Mouse (Mus musculus): ENCODE results near the gene St8sia2. TPM values are rescaled to one million over a fixed set of nuclear protein-coding genes. Genes with fewer than 3 reads are reported as not detected.

The St8sia2 gene
- polyA plus RNA-seq, 1 experiment from 2014 or later = 8.6 TPM

- no peaks in the 10 kb centered on the region for H3K36me3 ChIP-seq
- H3K9ac ChIP-seq = no peak overlapping the region
- no peaks in the 10 kb centered on the region for H3K9me3 ChIP-seq
- 96% methylated on average over 4 of the region's 4 CpGs for WGBS
- no peaks in the 10 kb centered on the region for H3K27me3 ChIP-seq
- no peak overlapping the region for H3K27ac ChIP-seq
- H3K4me3 ChIP-seq = no peak overlapping the region
- H3K4me2 ChIP-seq = no peak overlapping the region
- no peak for ATAC-seq (ENCODE audit: borderline replicate concordance, extremely low read depth, low FRiP score, low TSS enrichment)
- no peaks in the 10 kb centered on the region for H3K4me1 ChIP-seq
Observed at GRCm38 (mm10) chr7:73910843-73911242, 102.6 kb downstream of the St8sia2 start.

- H3K9ac ChIP-seq = no peak overlapping the region
- no peak overlapping the region for H3K27ac ChIP-seq
- H3K4me3 ChIP-seq = no peak overlapping the region
- H3K9me3 ChIP-seq = no peaks in the 10 kb centered on the region
- H3K4me2 ChIP-seq = no peak overlapping the region
- H3K27me3 ChIP-seq = no peaks in the 10 kb centered on the region
- H3K4me1 ChIP-seq = no peaks in the 10 kb centered on the region
- no peak for ATAC-seq (ENCODE audit: borderline replicate concordance, extremely low read depth, low FRiP score, low TSS enrichment)
- H3K36me3 ChIP-seq = no peaks in the 10 kb centered on the region
- 77% methylated on average over 5 of the region's 5 CpGs for WGBS
Observed at GRCm38 (mm10) chr7:73909432-73910205, 103.9 kb downstream of the St8sia2 start.

GRCm38 (mm10) chr7:73894506-73894905 lies 119.0 kb downstream of the St8sia2 start:
- Histone ChIP-seq H3K4me3 (no peak overlapping the region), H3K4me1 (no peaks in the 10 kb centered on the region), H3K4me2 (no peak overlapping the region), H3K27me3 (no peaks in the 10 kb centered on the region), H3K9me3 (no peaks in the 10 kb centered on the region), H3K36me3 (no peaks in the 10 kb centered on the region), H3K9ac (no peak overlapping the region), H3K27ac (no peak overlapping the region)
- no peak for ATAC-seq (ENCODE audit: borderline replicate concordance, extremely low read depth, low FRiP score, low TSS enrichment)
- 71% methylated on average over 6 of the region's 6 CpGs for whole genome bisulfite sequencing

GRCm38 (mm10) chr7:73891830-73892229 lies 121.7 kb downstream of the St8sia2 start:
- Histone ChIP-seq H3K27me3 (no peaks in the 10 kb centered on the region), H3K4me2 (no peak overlapping the region), H3K9me3 (no peaks in the 10 kb centered on the region), H3K4me1 (no peaks in the 10 kb centered on the region), H3K27ac (no peak overlapping the region), H3K36me3 (no peaks in the 10 kb centered on the region), H3K9ac (no peak overlapping the region), H3K4me3 (no peak overlapping the region)
- WGBS = 78% methylated on average over 5 of the region's 5 CpGs
- no peak for ATAC-seq (ENCODE audit: borderline replicate concordance, extremely low read depth, low FRiP score, low TSS enrichment)

GRCm38 (mm10) chr7:73890891-73891610 lies 122.4 kb downstream of the St8sia2 start:
- Histone ChIP-seq H3K4me1 (no peaks in the 10 kb centered on the region), H3K9ac (no peak overlapping the region), H3K36me3 (no peaks in the 10 kb centered on the region), H3K4me3 (no peak overlapping the region), H3K27me3 (no peaks in the 10 kb centered on the region), H3K4me2 (no peak overlapping the region), H3K27ac (no peak overlapping the region), H3K9me3 (no peaks in the 10 kb centered on the region)
- WGBS = 79% methylated on average over 9 of the region's 9 CpGs
- no peak for ATAC-seq (ENCODE audit: borderline replicate concordance, extremely low read depth, low FRiP score, low TSS enrichment)

- H3K27me3 ChIP-seq = no peaks in the 10 kb centered on the region
- H3K36me3 ChIP-seq = no peaks in the 10 kb centered on the region
- no peak overlapping the region for H3K9ac ChIP-seq
- H3K27ac ChIP-seq = no peak overlapping the region
- H3K4me1 ChIP-seq = no peaks in the 10 kb centered on the region
- WGBS = 88% methylated on average over 5 of the region's 5 CpGs
- ATAC-seq (ENCODE audit: borderline replicate concordance, extremely low read depth, low FRiP score, low TSS enrichment) = no peak
- H3K4me3 ChIP-seq = no peak overlapping the region
- no peak overlapping the region for H3K4me2 ChIP-seq
- no peaks in the 10 kb centered on the region for H3K9me3 ChIP-seq
Observed at GRCm38 (mm10) chr7:73890466-73890865, 123.0 kb downstream of the St8sia2 start.

All from lung, embryonic 15.5 days (tissue).